Mouse (Mus musculus): ENCODE data around the gene Cx3cr1.
"Not testable (repeated sequence)": the region's sequence is repeated elsewhere in the genome, so short reads cannot be mapped to it uniquely, and the experiment has no call there.

Cx3cr1 gene

GRCm38 (mm10) chr9:120027401-120028151 is 42.1 kb downstream of the Cx3cr1 start:
- DNase-seq (ENCODE audit: low read depth): peak; percentile 92

- DNase-seq (ENCODE audit: low read depth): no peak
Measured at GRCm38 (mm10) chr9:120024625-120025024, 45.1 kb downstream of the Cx3cr1 start.

GRCm38 (mm10) chr9:120024171-120024570 is 45.5 kb downstream of the Cx3cr1 start:
- DNase-seq (ENCODE audit: low read depth): no peak

GRCm38 (mm10) chr9:120023086-120023811 is 46.4 kb downstream of the Cx3cr1 start, which contains the start of gene Xirp1:
TSS of gene Xirp1 (minus strand) at chr9:120023598.
- DNase-seq (ENCODE audit: low read depth): peak; percentile 55

- DNase-seq (ENCODE audit: low read depth): no peak
Measured at GRCm38 (mm10) chr9:120021164-120021563, 48.5 kb downstream of the Cx3cr1 start.

GRCm38 (mm10) chr9:120020285-120020890 is 49.3 kb downstream of the Cx3cr1 start:
- peak; percentile 89 for DNase-seq (ENCODE audit: low read depth)

GRCm38 (mm10) chr9:120016956-120017355 is 52.7 kb downstream of the Cx3cr1 start:
- no peak for DNase-seq (ENCODE audit: low read depth)

- no peak for DNase-seq (ENCODE audit: low read depth)
Measured at GRCm38 (mm10) chr9:120014828-120015227, 54.9 kb downstream of the Cx3cr1 start.

GRCm38 (mm10) chr9:120013251-120013820 is 56.3 kb downstream of the Cx3cr1 start:
- DNase-seq (ENCODE audit: low read depth): no peak

GRCm38 (mm10) chr9:120012781-120013180 is 56.9 kb downstream of the Cx3cr1 start:
- peak; percentile 62 for DNase-seq (ENCODE audit: low read depth)

GRCm38 (mm10) chr9:120012161-120012560 is 57.5 kb downstream of the Cx3cr1 start:
- DNase-seq (ENCODE audit: low read depth): not testable (repeated sequence)

- DNase-seq (ENCODE audit: low read depth): peak; percentile 87
Measured at GRCm38 (mm10) chr9:120011533-120011932, 58.1 kb downstream of the Cx3cr1 start.

- DNase-seq (ENCODE audit: low read depth): peak; percentile 98
Measured at GRCm38 (mm10) chr9:120010781-120011511, 58.7 kb downstream of the Cx3cr1 start.

GRCm38 (mm10) chr9:120009871-120010270 is 59.8 kb downstream of the Cx3cr1 start:
- DNase-seq (ENCODE audit: low read depth): no peak

- DNase-seq (ENCODE audit: low read depth): peak; percentile 72
Measured at GRCm38 (mm10) chr9:120009226-120009841, 60.3 kb downstream of the Cx3cr1 start.

- DNase-seq (ENCODE audit: low read depth): peak; percentile 54
Measured at GRCm38 (mm10) chr9:120007833-120008232, 61.8 kb downstream of the Cx3cr1 start.

- no peak for DNase-seq (ENCODE audit: low read depth)
Measured at GRCm38 (mm10) chr9:120005936-120006335, 63.7 kb downstream of the Cx3cr1 start.

- DNase-seq (ENCODE audit: low read depth): no peak
Measured at GRCm38 (mm10) chr9:120002893-120003292, 66.8 kb downstream of the Cx3cr1 start.

- DNase-seq (ENCODE audit: low read depth): peak; percentile 93
Measured at GRCm38 (mm10) chr9:120001945-120002725, 67.5 kb downstream of the Cx3cr1 start.

- DNase-seq (ENCODE audit: low read depth): no peak
Measured at GRCm38 (mm10) chr9:120000761-120001160, 68.9 kb downstream of the Cx3cr1 start.
